Mouse (Mus musculus): ENCODE measurements around the gene Olfr553.
"Not testable (repeated sequence)": the region's sequence is repeated elsewhere in the genome, so short reads cannot be mapped to it uniquely, and the experiment has no call there.

Olfr553 gene

GRCm38 (mm10) chr7:102618118-102618517, at the start of gene Olfr553:
TSS of gene Olfr553 (minus strand) at chr7:102618218.
- DNase-seq (ENCODE audit: low read depth), result no peak

DNA sequence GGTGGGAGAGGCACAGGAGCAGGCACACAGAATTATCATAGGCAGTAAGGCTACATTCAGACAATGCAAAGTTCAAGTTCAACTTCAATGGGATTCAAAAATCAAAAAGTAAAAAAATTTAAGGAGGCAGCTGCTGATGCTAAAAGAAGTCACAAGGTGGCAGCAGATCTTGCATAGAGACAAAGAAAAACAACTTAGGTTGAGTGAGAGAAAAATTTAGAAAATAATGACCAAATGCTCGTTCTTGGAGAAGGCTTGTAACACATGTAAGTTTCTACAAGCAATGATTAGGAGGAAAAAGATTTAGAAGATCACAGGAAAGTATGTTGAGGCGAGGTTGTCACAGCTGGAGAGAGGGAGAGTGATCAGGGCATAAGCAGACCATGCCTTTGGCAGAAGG, 47.4 kb upstream of the Olfr553 start:
- DNase-seq (ENCODE audit: low read depth), result peak; percentile 31

DNA sequence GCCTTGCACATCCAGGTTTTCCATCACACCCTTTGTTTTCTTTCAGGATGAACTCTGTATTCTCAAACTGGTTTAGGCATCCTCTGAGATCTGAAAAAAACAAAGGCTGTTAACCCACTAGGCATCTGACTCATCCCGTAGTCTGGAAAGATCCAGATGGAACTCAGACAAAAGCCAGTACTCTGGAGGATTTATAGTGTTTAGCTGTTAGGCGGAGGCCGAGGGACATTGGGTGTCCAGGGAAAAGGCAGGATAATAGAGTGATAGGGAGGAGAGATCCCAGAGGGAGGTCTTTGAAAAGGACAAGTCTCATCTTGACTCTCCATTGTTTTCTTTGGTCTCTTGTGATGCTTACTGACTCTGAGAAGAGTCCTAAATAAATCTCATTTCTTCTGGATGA, 46.6 kb upstream of the Olfr553 start, which contains the start of gene Olfr556:
Gene Olfr556, plus strand, starts transcription at position 301 of the 400 bp plus-strand sequence.
- no peak for DNase-seq (ENCODE audit: low read depth)

DNA sequence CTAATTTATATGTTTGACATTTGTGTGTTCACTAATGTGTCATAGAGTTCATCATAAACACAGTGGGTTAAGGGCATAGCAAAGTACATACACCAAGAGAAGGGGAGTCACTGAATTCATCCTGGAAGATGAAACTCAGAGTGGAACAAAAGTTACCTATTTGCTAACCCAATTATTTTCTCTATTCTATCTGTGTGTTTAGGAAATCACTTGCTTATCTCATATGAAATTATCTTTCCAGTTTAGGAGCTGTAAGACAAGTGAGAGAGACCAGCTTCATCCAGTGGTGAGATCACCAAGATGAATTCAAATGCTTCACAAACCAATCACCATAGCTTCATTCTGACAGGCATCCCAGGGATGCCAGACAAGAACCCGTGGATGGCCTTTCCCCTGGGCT, 40.5 kb upstream of the Olfr553 start, which contains the start of gene Olfr555:
Gene Olfr555, plus strand, starts transcription at position 301 of the 400 bp plus-strand sequence.
- no peak for DNase-seq (ENCODE audit: low read depth)

- DNase-seq (ENCODE audit: low read depth), result not testable (repeated sequence)
Observed at GRCm38 (mm10) chr7:102644945-102645344, 26.9 kb upstream of the Olfr553 start.

GRCm38 (mm10) chr7:102638132-102638531, 20.1 kb upstream of the Olfr553 start, which contains the start of gene Olfr554:
TSS of gene Olfr554 (plus strand) at chr7:102638432.
- no peak for DNase-seq (ENCODE audit: low read depth)

DNA sequence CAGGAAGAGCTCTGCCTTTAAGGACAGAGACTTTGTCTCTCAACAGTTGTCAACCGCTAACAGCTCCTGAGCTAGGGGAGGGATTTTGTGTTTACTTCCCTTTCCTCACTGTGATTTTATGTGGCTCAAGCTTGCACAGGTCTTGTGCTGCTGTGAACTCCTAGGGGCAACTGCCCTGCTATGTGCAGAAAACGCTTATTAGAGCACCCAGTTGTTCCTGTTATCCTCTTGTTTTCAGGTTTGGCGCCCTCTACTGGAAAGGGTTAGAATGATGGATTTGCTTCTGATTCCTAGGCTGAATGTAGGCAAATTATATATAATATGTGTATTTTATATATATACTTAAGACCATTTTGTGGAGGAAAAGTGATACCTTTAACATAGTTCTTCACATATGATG, 18.6 kb upstream of the Olfr553 start:
- peak; percentile 85 for DNase-seq (ENCODE audit: low read depth)

DNA sequence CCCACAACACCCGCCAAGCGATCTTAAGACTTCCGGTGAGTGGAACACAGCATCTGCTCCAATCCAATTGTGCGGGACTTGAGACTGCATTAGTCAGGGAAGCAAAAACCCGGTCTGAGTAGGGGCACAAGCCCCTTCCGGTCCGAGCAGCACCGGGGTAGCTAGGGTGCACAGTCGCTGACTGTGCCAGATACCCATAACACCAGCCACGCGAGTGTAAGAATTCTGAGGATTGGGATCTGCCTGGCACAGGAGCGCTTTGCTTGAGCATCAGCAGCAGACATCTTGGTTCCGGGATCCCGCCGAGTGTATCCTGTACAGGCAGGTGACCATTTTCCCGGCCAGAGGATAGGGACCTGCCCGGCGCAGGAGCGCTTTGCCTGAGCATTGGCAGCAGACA, 2.4 kb upstream of the Olfr553 start:
- DNase-seq (ENCODE audit: low read depth), result not testable (repeated sequence)

DNA sequence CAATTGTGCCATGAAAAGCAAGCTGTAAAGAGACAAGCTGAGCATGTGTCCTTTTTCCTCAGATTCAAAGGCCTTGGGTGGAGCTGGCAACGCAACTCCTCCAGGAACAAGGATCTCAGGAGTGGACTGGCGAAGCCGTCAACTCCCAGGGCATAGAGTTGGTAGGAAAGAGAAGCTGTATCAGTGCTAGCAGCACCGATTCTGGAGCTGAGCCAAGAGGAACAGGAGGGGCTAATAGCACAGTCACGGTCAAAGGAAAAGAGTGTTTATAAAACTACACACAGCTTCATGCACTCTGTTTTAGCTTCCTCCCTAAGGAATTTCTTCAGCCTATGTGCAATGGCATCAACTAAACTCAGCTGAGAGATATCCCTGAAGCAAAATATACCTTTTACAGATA, 1.6 kb upstream of the Olfr553 start:
- no peak for DNase-seq (ENCODE audit: low read depth)

DNA sequence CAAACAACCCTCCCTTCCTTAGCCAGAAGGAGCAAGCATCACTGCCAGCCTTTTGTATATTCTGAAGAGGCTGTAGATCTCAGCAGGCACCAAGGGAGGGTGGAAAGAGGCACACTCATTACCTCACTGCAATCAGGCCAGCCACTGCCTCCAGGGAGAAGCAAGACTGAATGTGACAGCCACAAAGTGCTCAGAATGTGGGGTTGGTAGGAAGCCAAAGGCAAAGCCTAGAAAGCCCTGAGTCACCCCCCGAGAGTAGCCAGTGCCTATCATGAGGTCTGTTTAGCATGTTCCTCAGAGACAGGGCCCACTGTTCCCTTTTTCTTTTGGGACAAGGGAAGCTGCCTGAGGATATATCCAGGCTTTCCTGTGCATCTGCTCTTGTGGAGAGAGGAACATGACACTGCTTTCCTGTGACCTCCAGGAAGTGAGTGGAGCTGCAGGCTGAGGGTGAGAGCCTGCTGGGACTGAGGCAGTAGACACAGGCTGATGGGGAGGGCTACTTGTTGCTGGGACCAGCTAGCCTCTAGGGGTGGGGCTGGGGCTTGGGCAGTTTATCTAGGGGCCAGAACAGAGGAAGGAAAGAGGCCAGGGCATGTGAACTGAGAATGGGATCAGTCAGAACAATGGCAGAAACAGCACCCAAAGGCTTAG, 20.5 kb downstream of the Olfr553 start, which contains the start of gene Olfr552:
Gene Olfr552, plus strand, starts transcription at position 393 of the 654 bp plus-strand sequence.
- no peak for DNase-seq (ENCODE audit: low read depth)

DNA sequence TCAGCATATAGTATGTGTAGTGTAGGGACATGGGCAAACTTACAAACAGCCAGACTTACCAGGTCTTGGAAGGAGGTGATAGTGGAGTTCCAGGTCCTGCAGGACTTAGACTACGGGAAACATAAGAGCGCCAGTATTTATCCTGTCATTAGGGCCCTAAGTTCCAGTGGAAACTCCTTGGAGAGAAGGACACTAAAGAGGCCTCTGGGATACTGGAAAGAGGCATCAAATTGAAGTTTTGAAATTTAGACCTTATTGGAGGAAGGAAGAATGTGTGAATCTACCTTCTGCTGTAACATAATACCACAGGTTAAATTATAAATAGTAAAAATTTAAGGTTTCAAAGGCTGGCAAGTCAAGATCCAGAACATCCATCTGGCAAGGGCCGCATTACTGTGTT, 26.2 kb downstream of the Olfr553 start, which contains the start of gene Olfr551:
Gene Olfr551, minus strand, starts transcription at position 101 of the 400 bp plus-strand sequence.
- no peak for DNase-seq (ENCODE audit: low read depth)

DNA sequence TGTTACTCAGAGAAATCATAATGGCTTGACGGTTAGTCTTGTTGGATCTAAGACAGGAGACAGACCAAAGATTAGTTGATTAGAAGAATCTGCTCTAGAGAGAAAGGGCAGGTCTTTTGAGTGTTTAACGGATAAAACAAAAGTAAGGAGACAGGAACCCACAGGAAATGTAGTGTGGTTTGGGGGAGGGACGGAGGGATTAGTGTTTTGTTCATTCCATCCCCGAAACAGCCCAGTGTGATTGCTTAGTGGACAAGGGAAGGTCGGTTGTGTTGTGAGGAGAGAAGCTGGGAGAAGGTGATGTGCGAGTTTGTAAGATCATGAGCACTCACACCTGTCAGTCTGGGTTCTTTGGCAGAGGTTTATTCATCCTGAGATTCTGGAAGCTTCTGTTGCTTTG, 42.0 kb downstream of the Olfr553 start:
- DNase-seq (ENCODE audit: low read depth), result peak; percentile 10

- DNase-seq (ENCODE audit: low read depth), result no peak
Observed at GRCm38 (mm10) chr7:102573174-102573830, 44.7 kb downstream of the Olfr553 start.

GRCm38 (mm10) chr7:102571142-102571541, 46.9 kb downstream of the Olfr553 start, which contains the start of gene Olfr550:
TSS of gene Olfr550 (plus strand) at chr7:102571442.
- no peak for DNase-seq (ENCODE audit: low read depth)

- DNase-seq (ENCODE audit: low read depth), result no peak
Observed at GRCm38 (mm10) chr7:102566219-102566618, 51.8 kb downstream of the Olfr553 start.

DNA sequence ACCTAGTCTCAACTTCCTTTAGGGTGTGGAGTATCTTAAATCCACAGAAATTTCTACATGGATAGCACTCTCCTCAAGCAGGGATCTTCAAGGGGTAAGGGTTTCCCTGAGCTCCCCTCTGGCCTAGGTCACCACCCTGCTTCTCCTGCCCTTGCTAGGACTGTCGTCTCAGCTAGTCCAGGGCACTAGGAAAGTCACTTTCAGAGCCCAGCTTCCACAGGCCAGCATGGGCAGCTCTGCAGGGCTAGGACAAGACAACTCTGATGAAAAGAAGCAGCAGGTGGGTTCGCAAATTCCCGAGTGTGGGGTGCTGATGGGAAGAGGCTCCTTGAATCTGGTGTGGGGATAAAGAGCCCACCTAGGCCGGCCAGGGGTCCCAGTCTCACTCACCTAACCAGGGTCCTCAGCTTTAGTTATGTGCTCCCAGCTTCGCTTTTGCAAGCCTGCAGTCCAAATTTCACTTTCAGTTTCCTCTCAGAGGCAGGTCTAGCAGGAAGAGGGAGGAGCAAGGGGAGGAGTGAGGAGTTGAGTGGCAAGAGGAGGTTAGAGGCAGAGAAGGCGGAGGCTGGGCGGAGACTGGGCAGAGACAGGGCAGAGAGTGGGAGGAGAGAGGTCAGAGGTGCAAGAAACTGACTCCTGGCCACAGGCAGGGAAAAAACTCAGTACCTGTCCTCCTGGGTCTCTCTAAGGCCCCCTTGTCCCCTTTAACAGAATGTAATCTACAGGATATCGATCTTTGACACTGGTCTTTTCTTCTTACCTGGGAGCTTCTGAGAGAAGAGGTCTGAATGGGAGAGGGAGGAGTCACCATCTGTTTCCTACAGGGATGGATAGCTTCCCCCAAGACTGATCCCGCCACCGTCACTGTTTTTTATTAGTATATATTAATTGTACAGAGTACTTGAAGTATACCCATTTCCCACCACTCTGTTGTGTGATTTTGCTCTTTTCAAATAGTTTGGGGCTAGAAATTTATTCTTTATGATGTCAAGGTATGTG, 52.7 kb downstream of the Olfr553 start, which contains the start of gene Trim21:
Gene Trim21, minus strand, starts transcription at position 488 of the 999 bp plus-strand sequence.
- peak; percentile 96 for DNase-seq (ENCODE audit: low read depth)

Measured in induced T-regulatory cell, adult 2 months (primary cell).